Mouse (Mus musculus) stomach, postnatal 0 days (tissue): ENCODE results near the gene Fhl5. TPM values are rescaled to one million over a fixed set of nuclear protein-coding genes. Genes with fewer than 3 reads are reported as not detected.
"Not testable (repeated sequence)": the region's sequence is repeated elsewhere in the genome, so short reads cannot be mapped to it uniquely, and the experiment has no call there.

Experiments
- ATAC-seq: fragments of 200-750 bp; cut with Nextera tagmentation; 2 replicates; pipeline ENCODE4 v1.8.0; 2017; ENCODE audit not compliant: low FRiP score, low TSS enrichment
- DNase-seq: peaks from one replicate; pipeline ENCODE4 v3.0.0-alpha.2; 2016; ENCODE audit warnings: low spot score
- H3K27ac ChIP-seq: fragments of 300-500 bp; sonication (generic); replicated peaks from 2 replicates; pipeline ENCODE4 v1.5.1; 2014; ENCODE audit warnings: mild to moderate bottlenecking, control low read depth
- H3K27me3 ChIP-seq: fragments of 300-500 bp; sonication (generic); 2 replicates; pipeline ENCODE4 v1.6.1; 2014; ENCODE audit warnings: low read length; ENCODE audit not compliant: control insufficient read depth, insufficient read depth
- H3K36me3 ChIP-seq: fragments of 300-500 bp; sonication (generic); 2 replicates; pipeline ENCODE4 v1.6.1; 2014; ENCODE audit warnings: low read length, mixed read lengths; ENCODE audit not compliant: control insufficient read depth, insufficient read depth
- H3K4me1 ChIP-seq: fragments of 300-500 bp; sonication (generic); replicated peaks from 2 replicates; pipeline ENCODE4 v1.6.1; 2014; ENCODE audit warnings: antibody characterized with exemption; ENCODE audit not compliant: control insufficient read depth, insufficient read depth
- H3K4me2 ChIP-seq: fragments of 300-500 bp; sonication (generic); replicated peaks from 2 replicates; pipeline ENCODE4 v1.6.1; 2014; ENCODE audit warnings: low read depth, mild to moderate bottlenecking, control low read depth, moderate library complexity
- H3K4me3 ChIP-seq: fragments of 300-500 bp; sonication (generic); 2 replicates; pipeline ENCODE4 v1.5.1; 2014; ENCODE audit warnings: low read depth, low read length, control low read depth
- H3K9ac ChIP-seq: fragments of 300-500 bp; sonication (generic); 2 replicates; pipeline ENCODE4 v1.6.1; 2014; ENCODE audit warnings: mild to moderate bottlenecking, low read length, control low read depth, mixed read lengths
- H3K9me3 ChIP-seq: fragments of 300-500 bp; sonication (generic); 2 replicates; pipeline ENCODE4 v1.6.1; 2016; ENCODE audit warnings: low read length; ENCODE audit not compliant: control insufficient read depth
- CTCF ChIP-seq: IDR thresholded peaks from 2 replicates; pipeline ENCODE4 v1.5.1; 2016; ENCODE audit warnings: antibody characterized with exemption, low read depth, mild to moderate bottlenecking, moderate library complexity
- EP300 ChIP-seq: optimal IDR thresholded peaks from 2 replicates; pipeline ENCODE3; 2016; ENCODE audit warnings: antibody characterized with exemption
- WGBS: fragments of 180-500 bp; shearing (Covaris S2); extraction: QIAGEN DNeasy Blood & Tissue Kit; methylation state at CpG from one replicate; pipeline ENCODE4 v1.1.7; 2014; 5-methylcytosine and 5-hydroxymethylcytosine counted together
- polyA plus RNA-seq: library from polyadenylated mRNA; unstranded; fragments of >200 nt; fragmentation: Nextera tagmentation; extraction: Ambion mirVana; gene quantifications from 2 replicates; pipeline ENCODE4 v1.2.1, GENCODE M21; 2015

Gene Fhl5
- polyA plus RNA-seq, 1 experiment from 2014 or later, result 0.62 TPM

GRCm38 (mm10) chr4:25267144-25267543, 24.5 kb upstream of the Fhl5 start:
- H3K9me3 ChIP-seq, result no peaks in the 10 kb centered on the region
- DNase-seq (no peak), ATAC-seq (no peak)
- no peak overlapping the region for H3K27ac ChIP-seq
- 84% methylated on average over 3 of the region's 3 CpGs for WGBS
- TF ChIP-seq CTCF, result no peak
- no peak for TF ChIP-seq EP300
- peaks cover 29% of the 10 kb centered on the region for H3K36me3 ChIP-seq
- H3K4me2 ChIP-seq, result no peak overlapping the region
- H3K4me1 ChIP-seq, result no peaks in the 10 kb centered on the region
- no peaks in the 10 kb centered on the region for H3K27me3 ChIP-seq
- H3K9ac ChIP-seq, result no peak overlapping the region
- no peak overlapping the region for H3K4me3 ChIP-seq

DNA sequence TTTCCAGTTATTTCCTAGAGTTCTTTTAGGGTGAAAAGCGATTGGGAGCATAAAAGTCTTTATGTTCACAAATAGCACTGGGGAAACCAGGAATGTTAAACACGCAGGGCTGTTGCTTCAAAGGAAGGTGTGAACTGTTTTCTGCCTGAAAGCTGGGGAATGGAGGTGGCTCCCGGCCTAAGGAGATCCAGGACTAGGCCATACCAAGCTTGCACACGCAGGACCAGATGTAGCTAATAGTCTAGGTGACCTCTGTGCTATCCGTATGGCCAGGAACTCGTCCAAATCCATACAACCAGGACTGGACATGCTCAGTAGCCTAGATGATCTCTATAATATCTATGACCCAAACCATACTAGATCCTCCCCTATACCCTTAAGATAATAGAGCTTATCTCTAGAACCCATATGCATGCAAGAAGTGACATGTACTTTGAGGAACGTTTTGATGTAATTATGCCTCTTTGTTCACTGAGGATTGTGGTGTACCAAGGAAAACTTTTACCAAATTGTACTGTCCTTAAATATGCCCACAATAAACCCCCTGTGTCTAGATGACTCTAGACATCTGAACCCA, 15.2 kb upstream of the Fhl5 start:
- Histone ChIP-seq H3K9me3 (no peaks in the 10 kb centered on the region), H3K36me3 (peaks cover 14% of the 10 kb centered on the region), H3K27ac (no peak overlapping the region), H3K4me2 (no peak overlapping the region), H3K9ac (no peak overlapping the region), H3K4me3 (no peak overlapping the region), H3K4me1 (no peaks in the 10 kb centered on the region), H3K27me3 (no peaks in the 10 kb centered on the region)
- WGBS, result 89% methylated on average over 7 of the region's 7 CpGs
- no peak for TF ChIP-seq EP300
- no peak for TF ChIP-seq CTCF
- ATAC-seq (no peak), DNase-seq (no peak)

DNA sequence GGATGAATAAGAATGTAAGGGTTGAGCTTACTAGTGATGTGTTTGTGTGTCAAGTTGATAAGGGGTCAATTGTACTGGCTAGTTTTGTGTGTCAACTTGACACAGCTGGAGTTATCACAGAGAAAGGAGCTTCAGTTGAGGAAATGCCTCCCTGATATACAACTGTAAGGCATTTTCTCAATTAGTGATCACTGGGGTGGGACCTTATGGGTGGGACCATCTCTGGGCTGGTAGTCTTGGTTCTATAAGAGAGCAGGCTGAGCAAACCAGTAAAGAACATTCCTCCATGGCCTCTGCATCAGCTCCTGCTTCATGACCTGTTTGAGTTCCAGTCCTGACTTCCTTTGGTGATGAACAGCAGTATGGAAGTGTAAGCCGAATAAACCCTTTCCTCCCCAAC, 7.0 kb downstream of the Fhl5 start:
- H3K4me1 ChIP-seq, H3K4me3 ChIP-seq, H3K27ac ChIP-seq, H3K9me3 ChIP-seq, H3K9ac ChIP-seq, DNase-seq, H3K27me3 ChIP-seq, H3K36me3 ChIP-seq, ATAC-seq, H3K4me2 ChIP-seq: not testable (repeated sequence)
- WGBS, result 83% methylated on average over 1 of the region's 1 CpGs

- not testable (repeated sequence) for H3K9ac ChIP-seq, H3K27ac ChIP-seq, H3K36me3 ChIP-seq, H3K9me3 ChIP-seq, H3K4me3 ChIP-seq, H3K4me1 ChIP-seq, H3K27me3 ChIP-seq, H3K4me2 ChIP-seq, DNase-seq, ATAC-seq
- WGBS, result 71% methylated on average over 1 of the region's 1 CpGs
These were observed 8.9 kb downstream of the Fhl5 start for GRCm38 (mm10) chr4:25233767-25234166.

GRCm38 (mm10) chr4:25232546-25232945, 10.1 kb downstream of the Fhl5 start:
- no peaks in the 10 kb centered on the region for H3K9me3 ChIP-seq

GRCm38 (mm10) chr4:25227527-25227926, 15.1 kb downstream of the Fhl5 start:
- TF ChIP-seq EP300 (no peak), CTCF (no peak)
- H3K36me3 ChIP-seq, result no peaks in the 10 kb centered on the region
- ATAC-seq (no peak), DNase-seq (no peak)
- 22% methylated on average over 1 of the region's 1 CpGs for WGBS
- no peaks in the 10 kb centered on the region for H3K9me3 ChIP-seq
- no peak overlapping the region for H3K27ac ChIP-seq
- H3K9ac ChIP-seq, result no peak overlapping the region
- H3K4me1 ChIP-seq, result no peaks in the 10 kb centered on the region
- no peaks in the 10 kb centered on the region for H3K27me3 ChIP-seq
- no peak overlapping the region for H3K4me3 ChIP-seq
- no peak overlapping the region for H3K4me2 ChIP-seq

More at GRCm38 (mm10) chr4:25232546-25232945, 10.1 kb downstream of the Fhl5 start:
- 87% methylated on average over 3 of the region's 3 CpGs for WGBS
- Histone ChIP-seq H3K9ac (no peak overlapping the region), H3K4me3 (no peak overlapping the region), H3K36me3 (no peaks in the 10 kb centered on the region), H3K4me1 (no peaks in the 10 kb centered on the region), H3K27me3 (no peaks in the 10 kb centered on the region), H3K4me2 (no peak overlapping the region), H3K27ac (no peak overlapping the region)
- TF ChIP-seq CTCF (no peak), EP300 (no peak)
- ATAC-seq (no peak), DNase-seq (no peak)
